Mouse (Mus musculus): ENCODE measurements at regions not wholly inside any gene's neighbourhood (a gene's known extent, or its start where the extent isn't known, plus 50 kb on each side); places are given as distances from the start of the nearest gene placed in this dataset.
A peak's percentile ranks its signal among the peaks of the same experiment; 100 is the strongest.

DNA sequence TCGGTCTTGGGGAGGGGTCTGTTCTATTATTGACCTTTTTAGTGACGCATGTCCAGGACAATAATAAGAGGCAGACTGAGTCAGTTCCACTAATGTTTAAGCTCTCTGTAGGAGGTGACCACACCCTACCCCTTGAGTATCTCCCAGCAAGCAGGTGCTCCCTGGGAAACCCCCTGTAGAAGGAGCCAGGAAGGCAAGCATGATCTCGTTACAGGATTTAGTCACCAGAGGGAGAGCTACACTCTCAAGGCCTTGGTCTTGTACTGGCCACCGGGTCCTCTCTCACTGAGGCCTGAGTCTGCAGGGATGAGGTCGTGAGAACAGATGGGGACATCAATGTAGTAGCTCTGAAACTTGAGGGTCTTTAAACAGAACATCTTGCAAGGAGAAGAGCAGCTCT is 55.3 kb upstream of the Ccnd2 start:
- no peak for DNase-seq

DNA sequence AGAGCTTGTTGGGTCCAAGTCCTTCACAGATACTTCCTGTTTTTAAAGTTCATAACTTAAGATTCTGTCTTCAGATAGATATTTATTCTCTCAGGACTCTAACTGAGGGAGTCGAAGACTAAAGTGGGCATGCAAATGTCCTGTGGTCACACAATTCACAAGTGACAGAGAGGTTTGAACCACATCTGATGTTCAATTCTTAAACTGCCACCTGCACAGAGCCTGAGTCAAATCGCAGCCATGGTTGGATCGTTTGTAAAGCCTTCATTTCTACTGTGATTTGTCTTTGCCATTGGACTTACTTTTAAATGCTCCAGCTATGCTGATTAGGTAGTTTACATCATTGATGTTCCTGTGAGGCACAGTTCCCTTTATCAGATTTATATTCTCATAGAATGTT is 61.4 kb upstream of the Ccnd2 start:
- no peak for DNase-seq

DNA sequence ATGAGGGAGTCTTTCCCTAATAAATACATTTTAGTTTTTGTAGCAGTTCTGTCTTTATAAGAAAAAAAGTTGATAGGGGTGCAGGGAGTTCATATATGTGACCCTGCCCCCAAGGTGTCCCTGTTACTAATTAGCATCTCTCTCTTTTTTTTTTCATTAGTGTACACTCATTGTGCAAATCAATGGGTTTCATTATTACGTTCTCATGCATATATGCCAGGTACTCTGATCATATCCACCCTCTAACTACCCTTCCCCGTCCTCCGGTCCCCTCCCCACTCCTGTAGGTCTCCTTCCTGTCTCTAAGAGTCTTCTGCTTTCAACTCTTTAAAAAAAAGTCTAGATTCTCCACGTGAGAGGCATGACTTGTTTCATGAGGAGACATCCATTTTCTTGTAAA is 63.9 kb upstream of the Ccnd2 start:
- no peak for DNase-seq

DNA sequence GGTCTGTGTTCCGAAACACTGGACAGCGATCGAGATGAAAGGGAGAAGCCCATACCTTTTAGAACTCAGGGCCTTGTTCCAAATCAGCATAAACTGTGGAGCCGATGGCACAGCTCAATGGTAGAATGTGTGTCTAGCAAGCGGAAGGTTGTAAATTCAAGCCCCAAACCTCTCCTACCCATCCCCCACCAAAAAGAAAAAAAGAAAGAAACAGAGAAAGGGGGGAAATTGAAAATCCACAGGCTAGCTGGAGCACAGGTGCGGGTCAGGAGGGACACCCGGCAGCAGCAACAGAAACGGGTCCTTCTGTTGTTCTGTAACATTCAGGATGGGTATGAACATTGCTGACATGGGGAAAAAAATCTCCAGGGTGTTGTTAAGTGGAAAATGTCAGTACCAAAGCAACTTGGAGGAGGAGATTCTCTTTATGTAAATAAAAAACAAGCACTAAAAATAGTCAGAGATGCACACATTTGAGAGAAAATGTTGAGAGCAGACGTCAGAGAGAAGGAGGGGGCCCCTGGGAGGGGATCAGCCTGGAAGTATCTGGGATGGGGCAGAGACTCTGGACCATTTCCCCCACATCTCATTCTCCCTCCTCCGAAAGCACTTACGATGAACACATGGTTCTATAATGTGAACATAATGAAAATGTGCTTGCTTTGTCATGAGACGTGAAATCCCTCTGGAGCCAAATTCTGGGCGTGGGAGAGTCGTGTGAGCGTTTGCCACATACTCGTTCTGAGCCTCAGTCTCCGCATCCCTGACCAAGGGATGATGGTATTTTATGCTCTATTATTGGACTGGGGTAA is 66.8 kb upstream of the Ccnd2 start:
- DNase-seq, result peak; percentile 9

DNA sequence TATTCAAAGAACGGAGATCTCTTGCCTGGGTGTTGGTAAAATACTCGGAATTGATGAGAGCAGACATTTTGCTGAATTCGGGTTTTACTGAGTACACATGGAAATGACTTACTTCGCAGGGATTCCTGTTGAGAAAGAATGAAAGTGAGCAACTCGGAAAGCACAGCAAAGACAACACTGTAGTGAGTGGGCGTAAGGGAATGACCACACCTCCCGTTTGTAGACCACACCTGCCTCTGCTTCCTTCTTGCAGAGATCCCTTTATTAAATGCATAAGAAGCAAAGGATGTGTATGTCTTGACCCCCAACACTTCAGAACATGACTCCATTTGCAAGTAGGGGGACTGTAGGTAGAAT is 67.4 kb upstream of the Ccnd2 start:
- no peak for DNase-seq

DNA sequence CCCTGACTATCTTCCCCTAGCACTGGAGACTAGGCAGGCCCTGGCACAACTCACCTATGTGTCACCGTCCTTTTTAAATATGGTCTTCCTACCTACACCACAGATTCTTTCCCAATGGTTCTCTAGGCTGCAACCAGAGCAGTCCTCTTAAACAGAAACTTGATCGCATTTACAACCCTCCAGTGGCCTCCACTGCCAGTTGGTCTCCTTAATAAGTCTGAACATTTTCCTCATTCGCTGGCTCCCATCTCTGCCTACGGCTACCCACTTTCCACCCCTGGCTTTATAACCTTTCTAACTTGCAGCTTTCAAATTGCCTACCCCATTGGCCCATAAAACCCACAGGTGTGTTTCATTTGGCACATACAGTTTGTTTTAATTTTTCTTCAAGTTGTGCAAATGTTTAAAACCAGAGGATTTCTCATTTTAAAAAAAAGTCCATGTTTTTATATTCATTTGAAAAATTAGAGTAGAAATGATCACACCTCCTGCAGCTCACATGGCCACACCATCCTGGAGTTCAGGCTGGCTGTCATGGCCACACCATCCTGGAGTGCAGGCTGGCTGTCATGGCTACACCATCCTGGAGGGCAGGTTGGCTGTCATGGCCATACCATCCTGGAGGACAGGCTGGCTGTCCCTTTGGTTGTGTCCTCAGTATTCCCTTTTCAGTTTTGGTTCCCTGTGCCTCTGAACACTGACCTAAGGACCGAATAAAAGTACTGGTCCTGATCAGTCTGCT is 74.4 kb upstream of the Ccnd2 start:
- no peak for DNase-seq

DNA sequence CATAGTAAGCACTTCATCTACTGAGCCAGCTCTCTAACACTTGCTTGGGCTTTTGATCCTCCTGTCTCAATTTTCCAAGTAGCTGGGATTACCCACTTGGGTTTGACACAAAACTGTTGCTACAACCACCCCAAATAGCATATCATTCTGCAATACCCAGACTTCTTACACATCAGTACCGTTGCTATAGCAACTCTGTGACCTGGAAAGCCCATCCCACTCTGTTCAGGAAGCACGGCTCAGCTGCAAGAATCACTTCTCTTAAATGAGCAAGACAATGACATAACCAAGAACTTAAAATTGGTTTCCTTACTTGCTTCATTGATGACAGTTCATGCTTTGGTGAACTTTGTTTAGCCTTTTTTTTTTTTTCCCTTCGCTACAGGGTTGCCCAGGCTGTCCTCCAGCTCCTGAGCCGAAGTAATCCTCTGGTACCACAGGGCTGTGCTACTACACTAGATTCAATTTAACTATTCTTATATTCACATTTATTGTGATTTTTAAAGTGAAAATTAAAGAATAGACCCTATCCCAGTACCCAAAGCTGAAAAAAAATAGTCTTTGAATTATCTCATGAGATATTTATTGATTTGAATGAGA is 84.6 kb upstream of the Ccnd2 start:
- no peak for DNase-seq

DNA sequence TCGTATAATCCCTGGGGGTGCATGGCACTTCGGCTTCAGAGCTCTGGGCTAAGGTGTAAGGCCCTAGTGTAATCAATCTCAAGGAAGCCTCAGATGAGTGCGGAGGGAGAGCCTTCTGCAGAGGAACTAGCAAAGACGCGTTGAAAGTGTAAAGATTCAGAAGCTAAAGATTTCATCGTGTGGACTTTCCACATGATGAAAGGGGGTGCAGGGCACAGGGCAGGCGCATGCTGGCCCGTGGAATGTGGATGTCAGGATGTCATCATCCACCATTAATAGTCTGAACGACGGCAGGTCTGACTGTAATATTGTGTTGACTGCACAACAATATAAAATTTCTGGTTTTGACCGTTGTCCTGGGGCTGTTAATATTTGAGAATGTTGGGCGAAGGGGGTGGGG is 85.2 kb upstream of the Ccnd2 start:
- DNase-seq, result no peak

DNA sequence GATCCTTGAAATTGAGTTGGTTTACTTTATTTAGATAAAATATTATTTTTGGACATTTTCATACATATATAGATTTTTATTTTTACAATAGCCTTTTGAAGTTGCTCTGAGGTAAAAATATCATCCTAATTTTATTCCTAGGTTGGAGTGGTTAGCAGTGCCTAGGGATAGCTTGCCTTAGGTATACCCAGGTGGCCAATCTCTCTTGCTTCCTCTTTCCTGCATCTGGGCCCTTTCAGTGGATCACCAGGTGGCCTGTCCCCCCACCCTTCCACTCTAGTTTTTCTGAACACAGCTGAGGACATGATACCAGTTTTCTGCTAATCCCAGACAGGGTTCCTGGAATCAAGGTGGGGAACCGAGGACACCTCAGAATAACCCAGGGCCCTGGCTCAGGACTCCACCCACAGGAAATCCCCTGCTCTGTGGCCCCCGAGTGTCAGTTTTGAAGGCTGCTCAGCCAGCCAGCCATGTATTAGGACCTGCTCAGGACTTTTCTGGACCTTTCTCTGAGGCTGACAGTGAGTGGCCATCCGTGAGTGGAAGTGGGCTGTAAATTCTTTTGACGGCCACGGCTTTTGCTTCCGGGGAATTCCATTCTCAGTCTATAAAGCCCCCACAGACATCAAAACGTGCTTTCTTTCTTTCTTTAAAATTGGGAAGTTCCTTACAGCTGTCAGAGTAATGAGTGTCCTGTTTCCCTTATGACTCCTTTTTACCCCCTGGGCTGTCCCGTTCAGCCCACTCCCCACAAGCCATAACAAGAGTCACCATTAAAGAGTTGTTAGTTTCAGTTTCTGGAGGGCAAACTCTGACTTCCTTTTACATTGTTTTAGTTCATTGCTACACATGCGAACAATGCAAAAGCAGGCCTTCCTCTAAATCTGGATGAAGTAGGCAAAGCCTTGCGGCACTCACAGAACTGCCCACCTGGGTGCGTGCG is 87.8 kb upstream of the Ccnd2 start:
- no peak for DNase-seq

DNA sequence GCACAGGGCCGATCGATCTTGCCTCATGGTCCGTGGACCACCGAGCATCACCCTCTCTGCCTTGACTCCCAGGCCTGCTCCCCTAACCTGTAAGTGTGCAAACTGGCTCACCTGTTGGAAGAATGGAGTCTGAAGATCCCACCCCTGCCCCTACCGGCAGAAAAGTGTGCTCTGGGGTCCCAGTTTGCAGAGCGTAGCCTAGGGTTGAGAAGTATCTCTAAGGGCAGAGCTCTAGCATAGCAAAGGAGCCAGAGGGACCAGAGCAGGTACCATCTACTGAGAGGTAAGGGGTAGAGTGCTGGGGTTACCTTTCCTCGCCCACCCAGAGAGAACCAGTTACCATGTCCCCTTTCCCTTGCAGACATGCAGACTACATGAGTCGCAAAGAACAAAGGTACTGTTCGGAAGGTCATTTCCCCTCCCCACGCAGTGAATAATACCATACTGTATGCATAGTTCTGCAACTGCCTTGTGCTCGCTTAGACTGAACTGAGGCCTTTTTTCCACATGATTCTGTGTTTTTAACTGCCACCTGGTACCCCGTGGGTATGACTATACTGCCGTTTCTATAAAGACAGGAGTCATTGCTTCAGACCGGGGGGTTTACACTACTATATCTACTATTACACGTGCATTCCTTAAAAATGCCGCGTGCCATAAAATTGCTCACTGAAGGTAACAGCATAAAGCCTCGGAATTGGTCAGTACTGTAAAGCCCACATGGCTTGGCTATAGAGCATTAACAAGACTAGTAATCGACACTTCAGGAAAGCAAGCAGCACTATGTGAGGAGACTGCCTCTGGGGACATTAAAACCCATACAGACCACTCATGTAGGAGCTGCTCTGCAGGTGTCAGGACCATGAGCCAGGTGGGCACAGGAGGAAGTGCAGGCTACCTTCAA is 88.7 kb upstream of the Ccnd2 start:
- DNase-seq, result no peak

DNA sequence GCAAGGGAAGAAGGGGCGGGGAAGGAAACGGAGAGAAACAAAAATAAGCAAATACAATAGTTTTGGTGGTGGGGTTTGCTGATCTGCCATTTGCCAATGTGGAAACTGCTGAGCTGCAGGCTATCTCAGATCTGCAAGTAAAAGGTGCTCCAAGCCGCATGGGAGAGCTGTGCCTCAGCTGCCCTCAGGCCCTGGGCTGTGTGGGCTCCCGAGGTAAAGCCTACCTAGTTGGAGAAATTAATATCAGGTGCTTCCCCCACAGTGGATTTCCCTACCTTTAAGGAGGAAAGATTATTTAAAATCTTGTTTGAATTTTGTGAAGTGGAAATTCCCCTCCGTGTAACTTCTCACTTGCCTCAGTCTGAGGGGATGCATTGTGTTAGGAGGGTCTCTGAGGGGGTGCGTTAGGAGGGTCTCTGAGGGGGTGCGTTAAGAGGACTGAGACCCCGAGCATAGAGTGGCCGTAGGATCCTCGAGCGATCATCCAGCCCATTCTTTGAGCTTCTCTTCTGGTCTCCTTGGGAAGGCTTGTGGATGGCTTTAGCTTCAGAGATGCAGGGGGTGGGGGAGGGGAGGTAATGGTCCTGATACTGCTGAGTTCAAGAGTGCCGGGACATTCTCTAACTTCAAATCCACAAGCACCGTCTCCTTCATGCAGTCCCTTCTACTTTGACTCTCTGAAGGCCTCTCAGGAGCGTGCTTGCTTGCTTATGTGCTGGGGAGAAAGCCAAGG is 89.9 kb upstream of the Ccnd2 start:
- no peak for DNase-seq

DNA sequence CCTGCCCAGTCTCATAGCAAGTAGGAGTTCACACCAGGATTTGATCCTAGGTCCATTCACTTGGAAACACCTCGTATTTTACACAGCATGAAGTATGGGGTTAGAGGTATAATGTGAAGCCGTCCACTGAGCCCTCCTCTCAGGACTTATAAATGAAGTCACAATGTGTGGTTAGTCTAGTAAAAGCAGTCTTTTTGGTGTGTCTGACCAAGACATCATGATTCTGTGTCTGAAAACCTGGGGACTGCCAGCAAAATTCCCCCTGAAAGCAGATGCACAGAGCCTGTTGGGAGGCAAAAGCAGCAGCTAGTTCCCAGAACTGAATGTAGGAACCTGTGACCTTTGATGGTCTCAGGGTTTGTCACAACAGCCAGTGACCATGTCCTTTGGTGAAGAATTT is 91.0 kb upstream of the Ccnd2 start:
- no peak for DNase-seq

DNA sequence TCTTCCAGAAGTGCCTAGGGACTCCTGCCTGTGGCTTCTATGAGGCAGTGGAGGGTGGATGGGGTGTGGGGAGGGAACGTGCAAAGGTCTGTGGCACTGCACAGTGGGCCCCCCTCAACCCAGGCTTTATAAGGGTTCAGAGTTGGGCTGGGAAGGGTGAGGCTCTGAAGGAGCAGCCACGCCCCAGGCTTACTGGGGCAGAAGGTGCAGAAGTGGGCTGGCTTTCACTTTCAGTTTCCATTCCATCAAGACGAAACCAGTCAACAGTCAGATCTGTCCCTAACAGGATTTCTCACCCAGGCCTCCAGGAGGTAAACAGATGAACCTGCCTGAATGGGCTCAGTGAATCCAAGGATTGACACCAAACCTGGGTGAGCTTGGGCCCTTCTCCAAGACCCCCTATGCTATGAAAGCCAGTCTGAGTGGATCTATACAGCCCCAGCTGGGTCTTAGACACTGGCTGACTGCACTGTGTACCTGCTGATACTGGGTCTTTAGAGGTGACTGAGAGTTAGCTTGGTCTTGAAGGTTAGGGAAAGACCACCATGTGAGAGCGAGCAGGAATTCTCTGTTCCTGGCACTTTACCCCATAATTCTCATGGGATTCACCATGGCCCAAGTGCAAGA is 93.9 kb upstream of the Ccnd2 start:
- no peak for DNase-seq

DNA sequence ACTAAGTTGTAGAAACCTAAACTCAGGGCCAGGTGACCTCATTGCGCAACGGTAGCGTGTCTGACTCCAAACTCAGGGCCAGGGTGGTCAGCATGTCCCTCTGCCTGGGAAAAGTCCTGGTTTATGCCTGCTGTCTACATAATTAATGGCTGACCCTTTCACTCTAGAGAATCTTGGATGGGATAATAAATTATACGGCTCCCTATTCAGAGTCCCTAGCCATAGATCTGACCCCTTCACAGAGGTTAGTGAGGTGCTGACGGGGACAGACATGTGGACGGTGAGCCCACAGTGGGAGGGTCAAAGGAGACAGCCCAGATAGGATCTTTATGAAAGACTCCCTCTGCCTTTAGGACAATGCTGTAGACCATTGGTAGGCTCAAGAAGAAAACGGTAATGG is 94.7 kb upstream of the Ccnd2 start:
- DNase-seq, result no peak

DNA sequence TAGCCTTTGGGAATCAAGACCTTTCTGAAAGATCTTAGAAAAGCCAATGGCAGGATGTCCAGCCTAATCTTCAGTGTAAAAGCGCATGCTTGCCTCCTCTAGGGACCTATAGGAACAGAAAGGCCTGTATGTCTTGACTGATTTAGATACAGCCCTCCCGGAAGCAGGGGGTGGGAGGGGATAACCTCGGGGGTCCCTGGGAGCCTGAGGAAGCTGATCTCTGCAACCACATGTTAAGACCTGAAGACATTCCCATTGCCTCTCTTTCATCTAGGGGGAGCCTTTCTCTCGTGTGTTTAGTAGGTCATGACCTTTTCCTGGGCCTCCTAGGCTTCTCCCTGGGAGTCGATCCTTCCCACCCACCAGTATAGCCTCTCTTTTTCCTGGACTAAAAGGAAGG is 95.3 kb upstream of the Ccnd2 start:
- DNase-seq, result no peak

DNA sequence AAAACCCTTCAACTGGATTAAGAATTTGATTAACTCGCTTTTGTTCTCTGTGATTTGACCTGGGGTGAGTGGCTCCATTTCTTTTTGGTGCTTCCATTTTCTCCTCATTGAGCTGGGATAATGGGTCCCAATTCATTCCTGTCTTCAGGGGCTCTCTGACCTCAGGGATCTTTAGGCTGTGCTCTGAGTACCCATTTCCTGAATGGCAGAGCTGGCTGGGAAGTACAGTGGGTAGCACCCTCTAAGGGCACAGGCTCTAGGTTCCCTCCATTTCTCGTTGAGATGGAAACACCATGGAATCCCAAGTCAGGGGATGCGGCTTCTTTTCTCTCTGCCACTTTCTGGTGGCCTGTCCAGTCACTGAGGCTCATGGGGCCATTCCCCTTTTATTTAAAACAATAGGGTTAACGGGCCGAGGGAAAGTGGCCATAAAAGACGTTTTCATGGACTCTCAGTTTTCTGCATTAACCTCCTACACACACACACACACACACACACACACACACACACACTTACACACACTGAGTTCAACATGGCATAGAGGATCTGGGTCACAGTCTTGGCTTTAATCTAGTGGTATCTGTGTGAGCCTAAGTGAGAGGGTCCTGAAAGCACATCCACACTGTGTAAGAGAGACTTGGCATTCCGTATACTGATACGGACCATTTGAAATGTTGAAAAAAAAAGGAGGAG is 98.3 kb upstream of the Ccnd2 start:
- DNase-seq, result no peak

DNA sequence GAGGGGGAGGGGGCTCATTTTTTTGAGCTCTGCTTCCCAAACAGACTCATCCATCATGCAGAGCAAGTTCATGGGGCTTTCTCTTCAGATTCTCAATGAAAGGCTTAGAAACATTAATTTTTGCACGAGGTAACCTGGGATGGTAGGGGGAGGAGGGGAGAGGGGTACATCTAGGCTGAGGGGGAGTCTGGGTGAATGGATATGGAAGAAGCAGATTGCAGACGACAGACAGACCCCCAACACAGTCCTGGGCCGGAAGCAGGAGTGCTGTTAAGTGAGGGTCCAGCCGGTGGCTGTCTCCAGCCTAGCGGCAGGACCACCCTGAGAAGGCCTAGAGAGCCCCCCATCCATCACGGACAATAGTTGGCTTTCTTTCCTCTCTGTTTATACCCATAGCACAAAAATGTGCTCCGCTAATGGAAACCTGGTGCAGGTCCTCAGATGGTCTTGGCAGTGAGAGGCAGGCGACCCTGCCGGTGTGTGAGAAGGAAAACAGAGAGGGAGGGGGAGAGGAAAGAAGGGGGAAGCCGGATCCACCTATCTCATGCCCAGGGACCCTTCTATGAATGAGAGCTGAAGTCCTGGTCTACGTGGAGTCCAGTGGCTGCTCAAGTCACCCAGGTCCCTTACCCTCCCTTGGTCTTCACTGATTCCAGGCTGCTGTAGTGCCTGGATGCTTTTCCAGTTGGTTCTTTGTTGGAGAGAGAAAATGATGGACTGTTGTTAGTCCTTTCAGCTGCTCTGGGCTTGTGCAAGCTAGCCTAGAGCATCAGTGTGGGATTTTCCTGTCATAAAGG is 99.1 kb upstream of the Ccnd2 start:
- DNase-seq, result no peak

DNA sequence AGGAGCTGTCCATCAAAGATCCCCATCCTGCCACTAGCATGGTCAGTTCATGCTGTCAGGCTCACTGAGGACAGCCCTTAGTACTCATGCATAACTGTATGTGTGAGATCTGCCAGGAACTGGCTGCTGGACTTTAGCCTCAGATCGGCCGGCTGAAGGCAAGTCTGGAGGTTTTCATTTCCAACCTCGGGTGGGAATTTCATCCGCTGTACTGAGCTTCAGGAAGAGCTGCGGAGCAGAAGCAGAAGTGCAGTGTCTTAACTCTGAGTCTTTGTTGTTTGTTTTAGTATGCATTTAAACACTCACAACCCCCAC is 99.6 kb upstream of the Ccnd2 start:
- DNase-seq, result no peak

DNA sequence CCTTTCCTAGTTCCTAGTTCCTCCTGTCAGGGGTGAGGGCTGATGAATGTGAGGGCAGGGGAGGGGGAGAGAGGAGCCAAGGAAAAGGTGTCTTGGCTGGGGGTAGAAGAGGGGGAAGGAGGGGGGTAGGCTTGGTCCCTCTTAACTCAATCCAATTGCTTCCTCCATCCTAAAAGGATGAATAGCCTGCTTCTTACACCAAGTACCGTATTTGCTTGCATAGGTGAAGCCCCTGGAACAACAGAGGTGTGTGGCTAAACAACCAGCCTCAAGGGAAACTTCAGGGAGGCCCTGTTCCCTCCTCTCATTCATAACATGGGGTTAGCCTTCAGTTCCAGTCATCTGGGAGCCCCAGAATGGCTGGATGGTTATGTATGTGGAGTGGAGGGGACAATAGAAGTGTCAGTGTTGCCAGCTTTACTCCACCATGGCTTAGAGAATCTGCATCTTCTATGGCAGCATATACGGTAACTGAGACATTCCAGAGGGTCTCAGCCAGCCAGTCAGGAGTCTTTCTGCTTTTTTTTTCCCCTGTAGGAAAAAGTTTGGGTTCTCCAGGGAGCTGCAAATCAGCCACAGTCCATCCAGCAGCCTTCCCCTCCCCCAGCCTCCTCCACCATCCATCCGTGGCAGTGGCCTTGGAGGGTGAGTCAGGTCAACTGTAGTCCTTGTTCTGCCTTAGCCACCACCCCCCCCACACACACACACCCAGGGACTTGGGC is 100.2 kb upstream of the Ccnd2 start:
- DNase-seq, result no peak

Data from right cerebral cortex, postnatal 14 days (tissue).